Comparison of ENCODE assay signal across 9 mouse cellular contexts in the genomic region with DNA sequence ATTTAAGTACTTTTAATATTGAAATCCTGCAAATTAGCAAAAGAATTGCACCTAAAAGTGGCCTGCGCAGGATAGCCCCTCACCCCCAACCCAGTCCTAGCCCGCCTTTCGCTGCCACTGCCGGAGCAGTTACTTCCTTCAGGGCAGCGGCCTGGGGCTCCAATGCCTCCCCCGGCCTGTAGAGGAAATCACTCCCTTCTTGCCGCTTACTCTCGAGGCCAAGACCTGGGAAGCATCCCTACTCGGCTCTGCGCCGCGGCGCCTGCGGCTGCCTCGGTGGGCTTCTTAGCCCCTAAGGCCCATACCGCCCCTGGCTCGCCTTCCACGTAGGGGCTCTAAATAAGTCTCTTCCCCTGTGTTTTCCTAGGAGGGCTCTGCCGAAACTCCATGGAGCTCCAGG. TPM values are rescaled to one million over a fixed set of nuclear protein-coding genes. Genes with fewer than 3 reads are reported as not detected.
A peak's percentile ranks its signal among the peaks of the same experiment; 100 is the strongest.
DNase-seq lines count a peak whose midpoint lies in the region; ATAC-seq and TF ChIP-seq lines count a peak whose summit lies in the region.
"Had no signal": no experiment of that assay in that cellular context is flagged by ENCODE, and none has a peak within 500 bp of the region (broad histone marks: within the 10 kb centered on the region; RNA-seq: fewer than 3 reads in every experiment).

No protein-coding gene starts in this region.

- H3K9ac ChIP-seq in embryonic facial prominence, embryonic 15.5 days: peak overlapping the region; percentile 15; the same call in 1 of the 2 replicates
- H3K9ac ChIP-seq in intestine, postnatal 0 days (ENCODE audit: low read depth, low read length): peak overlapping the region; percentile 68
- peak overlapping the region; percentile 95 for H3K9ac ChIP-seq in midbrain, embryonic 12.5 days (replicated peaks)

- DNase-seq in cerebellum, postnatal 10 days: peak; percentile 10 to 15
- DNase-seq in cerebellum, adult 2 months: no peak
- DNase-seq in thymus, postnatal 36 days: no peak
- DNase-seq in gastrocnemius, adult 18-20 months (ENCODE audit: low spot score): no peak

- no peak for TF ChIP-seq CTCF in intestine, postnatal 0 days (IDR thresholded peaks at IDR 0.05; ENCODE audit: low read depth)
- no peak for TF ChIP-seq CTCF in cerebellum, adult 2 months (IDR thresholded peaks at IDR 0.05; ENCODE audit: borderline replicate concordance, insufficient read depth, low read depth, low read length)

- peaks cover 27% of the 10 kb centered on the region for H3K4me1 ChIP-seq in embryonic facial prominence, embryonic 15.5 days
- no peaks in the 10 kb centered on the region for H3K4me1 ChIP-seq in intestine, postnatal 0 days (replicated peaks; ENCODE audit: control insufficient read depth, insufficient read depth, low read length)
- peaks cover 62% of the 10 kb centered on the region for H3K4me1 ChIP-seq in midbrain, embryonic 12.5 days
- H3K4me1 ChIP-seq in cerebellum, adult 2 months (ENCODE audit: control insufficient read depth, insufficient read depth, low read length): 0 out of 2 replicates have a peak, but pooled peaks cover 2% of the 10 kb centered on the region

- no peak for ATAC-seq in cerebellum, adult (ENCODE audit: insufficient number of reproducible peaks, low FRiP score, low TSS enrichment)
- ATAC-seq in embryonic facial prominence, embryonic 15.5 days (ENCODE audit: insufficient number of reproducible peaks, low FRiP score, low TSS enrichment, low read depth): no peak
- no peak for ATAC-seq in intestine, postnatal 0 days
- no peak for ATAC-seq in midbrain, embryonic 12.5 days (ENCODE audit: low FRiP score, low read depth)

- H3K4me2 ChIP-seq in embryonic facial prominence, embryonic 15.5 days (replicated peaks): peak overlapping the region; percentile 72
- H3K4me2 ChIP-seq in intestine, postnatal 0 days (replicated peaks; ENCODE audit: low read depth): peak overlapping the region; percentile 75
- H3K4me2 ChIP-seq in midbrain, embryonic 12.5 days (replicated peaks): peak overlapping the region; percentile 81

- H3K27ac ChIP-seq in embryonic facial prominence, embryonic 15.5 days (replicated peaks): peak overlapping the region; percentile 34
- no peak overlapping the region for H3K27ac ChIP-seq in intestine, postnatal 0 days (ENCODE audit: low read depth, low read length)
- peak overlapping the region; percentile 93 for H3K27ac ChIP-seq in midbrain, embryonic 12.5 days (replicated peaks)
- no peak overlapping the region for H3K27ac ChIP-seq in cerebellum, adult 2 months (ENCODE audit: insufficient read depth, low read length)

- H3K9me3 ChIP-seq in embryonic facial prominence, embryonic 15.5 days (replicated peaks): no peaks in the 10 kb centered on the region
- H3K9me3 ChIP-seq in intestine, postnatal 0 days (ENCODE audit: control insufficient read depth): no peaks in the 10 kb centered on the region
- no peaks in the 10 kb centered on the region for H3K9me3 ChIP-seq in midbrain, embryonic 12.5 days

- H3K27me3 ChIP-seq in embryonic facial prominence, embryonic 15.5 days: peaks cover 9% of the 10 kb centered on the region; the same call in 1 of the 2 replicates
- H3K27me3 ChIP-seq in intestine, postnatal 0 days (replicated peaks; ENCODE audit: control insufficient read depth, insufficient read depth, low read length): peaks cover 19% of the 10 kb centered on the region; the same call in 1 of the 2 replicates
- H3K27me3 ChIP-seq in midbrain, embryonic 12.5 days: peaks cover 21% of the 10 kb centered on the region
- peaks cover 10% of the 10 kb centered on the region; the same call in 1 of the 2 replicates for H3K27me3 ChIP-seq in cerebellum, adult 2 months (ENCODE audit: control insufficient read depth, insufficient read depth, low read length)

- no peaks in the 10 kb centered on the region for H3K36me3 ChIP-seq in embryonic facial prominence, embryonic 15.5 days
- no peaks in the 10 kb centered on the region for H3K36me3 ChIP-seq in intestine, postnatal 0 days (ENCODE audit: control insufficient read depth, insufficient read depth)
- no peaks in the 10 kb centered on the region for H3K36me3 ChIP-seq in midbrain, embryonic 12.5 days

- TF ChIP-seq POLR2A in cerebellum, adult 2 months (IDR thresholded peaks at IDR 0.05; ENCODE audit: borderline replicate concordance, insufficient read depth, low read length): no peak

- H3K4me3 ChIP-seq in embryonic facial prominence, embryonic 15.5 days (replicated peaks): peak overlapping the region; percentile 63
- H3K4me3 ChIP-seq in intestine, postnatal 0 days (ENCODE audit: low read depth, low read length): peak overlapping the region; percentile 48
- peak overlapping the region; percentile 63 for H3K4me3 ChIP-seq in midbrain, embryonic 12.5 days
- H3K4me3 ChIP-seq in cerebellum, adult 2 months (replicated peaks; ENCODE audit: insufficient read depth, low read depth, low read length): no peak overlapping the region
- H3K4me3 ChIP-seq: erythroblast, embryonic 14.5 days had no signal

- 26% methylated on average over 19 of the region's 19 CpGs for WGBS in embryonic facial prominence, embryonic 15.5 days
- WGBS in intestine, postnatal 0 days: 17% methylated on average over 19 of the region's 19 CpGs
- 1% methylated on average over 19 of the region's 19 CpGs for WGBS in midbrain, embryonic 12.5 days
- WGBS in cerebellum, adult 2 months: 22% methylated on average over 19 of the region's 19 CpGs

RNA-seq across cellular contexts. Expression of a gene that starts 5.4 kb away (rescaled TPM):
- polyA plus RNA-seq in embryonic facial prominence, embryonic 15.5 days (2015; fragmentation: Nextera tagmentation; extraction: Ambion mirVana): 33.4 and 36.4 TPM in 2 replicates
- 13.1 and 14.0 TPM in 2 replicates for polyA plus RNA-seq in intestine, postnatal 0 days (2015; fragmentation: Nextera tagmentation; extraction: Ambion mirVana)
- 76.1 and 92.1 TPM in 2 replicates for polyA plus RNA-seq in midbrain, embryonic 12.5 days (2016; fragmentation: Nextera tagmentation; extraction: Ambion mirVana)
- polyA plus RNA-seq in cerebellum, adult 2 months (2012; rRNA removed): 36.4 and 58.7 TPM in 2 replicates
- 1 to 10 TPM; 1.3 to 1.4 TPM for total RNA-seq in gastrocnemius, adult 18-20 months (2021)
- polyA plus RNA-seq: erythroblast, embryonic 14.5 days had no signal

Comparison
In these comparisons a context has a peak if more than half of its experiments do, and no peak if none do; other contexts are left out.
1. DNase-seq: peak in cerebellum, postnatal 10 days (2 of 2); none in cerebellum, adult 2 months (0 of 2), thymus, postnatal 36 days (0 of 2) and gastrocnemius, adult 18-20 months (single experiment).
2. H3K27ac ChIP-seq: peak in embryonic facial prominence, embryonic 15.5 days (single experiment) and midbrain, embryonic 12.5 days (single experiment); none in intestine, postnatal 0 days (single experiment) and cerebellum, adult 2 months (single experiment).
3. H3K9ac ChIP-seq: peak in every context shown above with its lines; median percentile 95 in midbrain, embryonic 12.5 days; 68 in intestine, postnatal 0 days; 15 in embryonic facial prominence, embryonic 15.5 days.
4. Peak in every context shown above with its lines, with median percentiles within 50 percentile points of each other: H3K4me2 ChIP-seq.